Mouse (Mus musculus): ENCODE measurements around the gene Axl. TPM values are rescaled to one million over a fixed set of nuclear protein-coding genes. Genes with fewer than 3 reads are reported as not detected.

The Axl gene
- polyA plus RNA-seq, 1 experiment from 2014 or later = 83.7 TPM

DNA sequence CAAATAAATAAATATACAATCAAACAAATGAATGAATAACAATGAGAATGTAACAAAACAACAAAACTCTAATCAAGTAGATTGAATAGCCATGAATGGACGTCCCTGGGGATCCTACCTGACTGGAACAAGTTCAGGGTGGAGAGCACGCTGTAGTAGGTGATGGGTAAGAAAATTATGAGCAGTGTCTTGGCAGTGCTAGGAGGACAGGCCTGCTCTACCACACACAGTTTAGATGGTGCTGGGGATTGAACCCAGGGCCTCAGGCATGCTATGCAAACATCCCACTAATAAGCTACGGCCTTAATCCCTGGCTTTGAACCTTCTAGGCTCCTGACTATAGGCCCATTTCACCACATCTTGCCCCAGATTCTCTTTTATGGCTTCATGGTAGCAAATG, 71.0 kb downstream of the Axl start:
- Histone ChIP-seq H3K9ac (no peak overlapping the region), H3K27ac (no peak overlapping the region), H3K4me3 (replicated peaks) (no peak overlapping the region), H3K36me3 (peaks cover 47% of the 10 kb centered on the region), H3K4me2 (peak overlapping the region; percentile 75; the same call in 1 of the 2 replicates), H3K27me3 (replicated peaks) (no peaks in the 10 kb centered on the region), H3K9me3 (no peaks in the 10 kb centered on the region), H3K4me1 (peaks cover 16% of the 10 kb centered on the region)
- no peak for ATAC-seq (ENCODE audit: insufficient read depth, low FRiP score, low read depth)
- 84% methylated on average over 3 of the region's 3 CpGs for WGBS

GRCm38 (mm10) chr7:25715731-25716271, 72.7 kb downstream of the Axl start:
- Histone ChIP-seq H3K36me3 (peaks cover 36% of the 10 kb centered on the region), H3K4me1 (peaks cover 29% of the 10 kb centered on the region)

GRCm38 (mm10) chr7:25714581-25714980, 73.9 kb downstream of the Axl start:
- no peak overlapping the region for H3K4me2 ChIP-seq
- H3K9ac ChIP-seq = no peak overlapping the region
- WGBS = 89% methylated on average over 8 of the region's 8 CpGs
- no peaks in the 10 kb centered on the region for H3K27me3 ChIP-seq (replicated peaks)
- no peak overlapping the region for H3K4me3 ChIP-seq (replicated peaks)
- H3K9me3 ChIP-seq = no peaks in the 10 kb centered on the region
- peaks cover 28% of the 10 kb centered on the region for H3K36me3 ChIP-seq
- no peak overlapping the region for H3K27ac ChIP-seq
- ATAC-seq (ENCODE audit: insufficient read depth, low FRiP score, low read depth) = no peak
- H3K4me1 ChIP-seq = peaks cover 36% of the 10 kb centered on the region

More at GRCm38 (mm10) chr7:25715731-25716271, 72.7 kb downstream of the Axl start:
- 96% methylated on average over 22 of the region's 22 CpGs for WGBS
- H3K9ac ChIP-seq = no peak overlapping the region
- no peaks in the 10 kb centered on the region for H3K27me3 ChIP-seq (replicated peaks)
- no peak overlapping the region for H3K27ac ChIP-seq
- H3K4me3 ChIP-seq (replicated peaks) = no peak overlapping the region
- H3K9me3 ChIP-seq = no peaks in the 10 kb centered on the region
- no peak for ATAC-seq (ENCODE audit: insufficient read depth, low FRiP score, low read depth)
- no peak overlapping the region for H3K4me2 ChIP-seq

- no peak overlapping the region for H3K9ac ChIP-seq
- H3K9me3 ChIP-seq = no peaks in the 10 kb centered on the region
- 79% methylated on average over 9 of the region's 9 CpGs for WGBS
- H3K4me2 ChIP-seq = no peak overlapping the region
- no peak overlapping the region for H3K4me3 ChIP-seq (replicated peaks)
- no peak for ATAC-seq (ENCODE audit: insufficient read depth, low FRiP score, low read depth)
- H3K36me3 ChIP-seq = peaks cover 28% of the 10 kb centered on the region
- H3K27me3 ChIP-seq (replicated peaks) = no peaks in the 10 kb centered on the region
- H3K27ac ChIP-seq = no peak overlapping the region
- peaks cover 33% of the 10 kb centered on the region for H3K4me1 ChIP-seq
These were observed 75.7 kb downstream of the Axl start for GRCm38 (mm10) chr7:25712801-25713200.

DNA sequence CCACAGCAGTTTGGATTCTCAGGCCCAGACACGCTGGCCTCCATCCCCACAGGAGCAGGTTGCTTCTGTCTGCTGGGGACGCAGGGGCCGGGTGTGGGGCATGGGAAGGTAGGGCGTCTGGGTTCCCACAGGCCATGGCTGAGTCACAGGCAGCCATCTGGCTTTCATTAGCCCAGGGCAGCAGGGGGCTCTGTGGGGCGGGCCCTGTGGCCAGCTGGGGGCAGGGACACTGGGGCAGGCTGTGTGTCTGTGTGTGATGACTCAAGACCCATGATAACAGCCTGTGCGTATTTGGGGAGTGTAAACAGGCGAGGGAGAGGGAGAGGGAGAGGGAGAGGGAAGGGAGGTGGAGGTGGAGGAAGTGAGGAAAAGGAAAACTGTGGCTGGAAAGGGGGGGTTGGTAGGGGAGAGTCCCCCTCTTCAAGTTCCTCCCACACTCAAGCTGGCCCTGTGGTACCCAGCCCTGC, 76.7 kb downstream of the Axl start:
- Histone ChIP-seq H3K9me3 (no peaks in the 10 kb centered on the region), H3K4me2 (no peak overlapping the region; the same call in 1 of the 2 replicates), H3K4me3 (replicated peaks) (no peak overlapping the region), H3K27ac (0 out of 2 replicates have a peak overlapping the region, but pooled peaks have one; percentile 9), H3K9ac (no peak overlapping the region), H3K4me1 (peaks cover 39% of the 10 kb centered on the region), H3K36me3 (peaks cover 27% of the 10 kb centered on the region), H3K27me3 (replicated peaks) (no peaks in the 10 kb centered on the region)
- ATAC-seq (ENCODE audit: insufficient read depth, low FRiP score, low read depth) = peak; percentile 29
- WGBS = 20% methylated on average over 7 of the region's 7 CpGs

DNA sequence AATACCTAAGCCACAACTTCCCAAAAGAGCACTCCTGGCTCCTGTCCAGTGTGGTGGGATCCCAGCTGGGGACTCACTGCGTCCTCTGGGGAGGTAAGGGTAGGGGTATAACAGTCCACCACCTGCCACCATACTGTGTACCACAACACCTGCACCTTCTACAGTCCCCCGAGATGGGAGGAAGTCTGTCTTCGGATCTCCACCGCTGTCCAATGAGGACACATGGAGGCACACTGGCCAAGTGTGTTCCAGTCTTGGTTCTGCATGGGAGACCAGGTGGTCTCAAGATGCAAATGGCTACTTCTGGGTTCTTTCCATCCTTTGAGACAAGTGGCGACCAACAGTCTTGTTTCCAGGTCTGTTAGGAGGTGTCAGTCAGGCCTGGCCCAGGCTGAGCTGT, 77.3 kb downstream of the Axl start:
- peak overlapping the region; percentile 5; the same call in 1 of the 2 replicates for H3K27ac ChIP-seq
- H3K4me3 ChIP-seq (replicated peaks) = no peak overlapping the region
- no peaks in the 10 kb centered on the region for H3K27me3 ChIP-seq (replicated peaks)
- H3K4me2 ChIP-seq = no peak overlapping the region
- ATAC-seq (ENCODE audit: insufficient read depth, low FRiP score, low read depth) = no peak
- no peak overlapping the region for H3K9ac ChIP-seq
- peaks cover 45% of the 10 kb centered on the region for H3K4me1 ChIP-seq
- no peaks in the 10 kb centered on the region for H3K9me3 ChIP-seq
- H3K36me3 ChIP-seq = peaks cover 25% of the 10 kb centered on the region
- 67% methylated on average over 5 of the region's 5 CpGs for WGBS

DNA sequence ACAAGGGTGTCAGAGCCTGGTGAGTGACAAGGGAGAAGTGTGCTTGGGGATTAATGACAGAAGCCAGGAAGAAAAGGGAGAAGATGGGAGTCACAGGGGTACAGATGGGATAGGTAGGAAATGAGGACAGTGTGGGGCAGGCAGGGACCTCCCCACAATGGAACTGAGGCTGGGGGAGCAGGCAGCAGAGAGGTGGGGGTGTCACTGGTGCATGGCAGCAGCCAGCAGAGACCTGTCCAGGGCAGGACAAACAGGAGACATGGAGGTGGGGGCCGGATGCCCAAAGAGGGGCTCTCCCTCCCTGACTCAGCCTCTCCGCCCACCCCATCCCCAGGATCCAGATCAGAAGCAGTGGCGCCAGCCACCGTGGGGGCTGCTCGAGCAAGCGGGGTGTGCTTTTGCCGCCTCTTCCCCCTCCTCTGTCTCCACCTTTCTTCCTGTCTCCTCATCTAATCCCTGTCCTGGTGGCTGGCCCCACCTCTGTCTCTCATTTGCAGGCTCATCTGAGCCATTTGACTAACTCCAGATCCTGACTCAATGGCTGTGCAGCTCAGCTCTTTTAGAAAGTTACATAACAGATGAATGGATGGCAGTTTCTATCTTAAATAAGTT, 77.9 kb downstream of the Axl start:
- H3K27me3 ChIP-seq (replicated peaks) = no peaks in the 10 kb centered on the region
- 10% methylated on average over 7 of the region's 7 CpGs for WGBS
- peak; percentile 1; the same call in 1 of the 2 replicates for ATAC-seq (ENCODE audit: insufficient read depth, low FRiP score, low read depth)
- H3K27ac ChIP-seq = peak overlapping the region; percentile 5; the same call in 1 of the 2 replicates
- no peak overlapping the region for H3K9ac ChIP-seq
- peaks cover 50% of the 10 kb centered on the region for H3K4me1 ChIP-seq
- H3K4me2 ChIP-seq = no peak overlapping the region; the same call in 1 of the 2 replicates
- peaks cover 22% of the 10 kb centered on the region for H3K36me3 ChIP-seq
- no peaks in the 10 kb centered on the region for H3K9me3 ChIP-seq
- no peak overlapping the region for H3K4me3 ChIP-seq (replicated peaks)

- 12% methylated on average over 12 of the region's 12 CpGs for WGBS
- H3K9ac ChIP-seq = no peak overlapping the region
- no peaks in the 10 kb centered on the region for H3K27me3 ChIP-seq (replicated peaks)
- no peak overlapping the region for H3K4me3 ChIP-seq (replicated peaks)
- no peak overlapping the region for H3K27ac ChIP-seq
- peak overlapping the region; percentile 24; the same call in 1 of the 2 replicates for H3K4me2 ChIP-seq
- no peaks in the 10 kb centered on the region for H3K9me3 ChIP-seq
- ATAC-seq (ENCODE audit: insufficient read depth, low FRiP score, low read depth) = no peak
- H3K36me3 ChIP-seq = peaks cover 17% of the 10 kb centered on the region
- peaks cover 57% of the 10 kb centered on the region for H3K4me1 ChIP-seq
These were observed 78.5 kb downstream of the Axl start for GRCm38 (mm10) chr7:25709961-25710360.

- no peak overlapping the region for H3K4me3 ChIP-seq (replicated peaks)
- H3K4me1 ChIP-seq = peaks cover 65% of the 10 kb centered on the region
- H3K27ac ChIP-seq = peak overlapping the region; percentile 48
- WGBS = 34% methylated on average over 15 of the region's 15 CpGs
- no peak overlapping the region for H3K9ac ChIP-seq
- H3K27me3 ChIP-seq (replicated peaks) = no peaks in the 10 kb centered on the region
- H3K9me3 ChIP-seq = no peaks in the 10 kb centered on the region
- no peak overlapping the region for H3K4me2 ChIP-seq
- no peaks in the 10 kb centered on the region for H3K36me3 ChIP-seq
- no peak for ATAC-seq (ENCODE audit: insufficient read depth, low FRiP score, low read depth)
These were observed 80.8 kb downstream of the Axl start for GRCm38 (mm10) chr7:25707581-25708292.

Small RNA genes lying within 50 kb of the gene (microRNA-seq; reads per million reads assigned to microRNA genes)
- gene Gm24865 = not detected

Other genes starting within 250 kb of the Axl start
- gene Ceacam2, start 248.8 kb downstream of the Axl start, polyA plus RNA-seq (2015; fragmentation: Nextera tagmentation; extraction: Ambion mirVana) = not detected in 2 replicates
- gene Erich4, start 172.8 kb downstream of the Axl start, polyA plus RNA-seq (2015; fragmentation: Nextera tagmentation; extraction: Ambion mirVana) = 3.2 and 3.9 TPM in 2 replicates
- 33.0 and 38.0 TPM in 2 replicates for gene Dmac2, start 169.3 kb downstream of the Axl start, polyA plus RNA-seq (2015; fragmentation: Nextera tagmentation; extraction: Ambion mirVana)
- gene B3gnt8, start 162.1 kb downstream of the Axl start, polyA plus RNA-seq (2015; fragmentation: Nextera tagmentation; extraction: Ambion mirVana) = 11.3 and 12.3 TPM in 2 replicates
- gene Bckdha, start 129.7 kb downstream of the Axl start, polyA plus RNA-seq (2015; fragmentation: Nextera tagmentation; extraction: Ambion mirVana) = 54.5 and 56.8 TPM in 2 replicates
- 71.8 and 79.8 TPM in 2 replicates for gene Exosc5, start 129.5 kb downstream of the Axl start, polyA plus RNA-seq (2015; fragmentation: Nextera tagmentation; extraction: Ambion mirVana)
- gene Tmem91, start 113.5 kb downstream of the Axl start, polyA plus RNA-seq (2015; fragmentation: Nextera tagmentation; extraction: Ambion mirVana) = 3.0 and 4.0 TPM in 2 replicates
- 23.2 and 25.3 TPM in 2 replicates for gene B9d2, start 107.9 kb downstream of the Axl start, polyA plus RNA-seq (2015; fragmentation: Nextera tagmentation; extraction: Ambion mirVana)
- 3.9 and 4.1 TPM in 2 replicates for gene Tgfb1, start 101.7 kb downstream of the Axl start, polyA plus RNA-seq (2015; fragmentation: Nextera tagmentation; extraction: Ambion mirVana)
- 16.9 and 19.6 TPM in 2 replicates for gene Ccdc97, start 69.6 kb downstream of the Axl start, polyA plus RNA-seq (2015; fragmentation: Nextera tagmentation; extraction: Ambion mirVana)
- 49.0 and 54.2 TPM in 2 replicates for gene Hnrnpul1, start 33.9 kb downstream of the Axl start, polyA plus RNA-seq (2015; fragmentation: Nextera tagmentation; extraction: Ambion mirVana)
- gene Cyp2s1, start 28.2 kb upstream of the Axl start, polyA plus RNA-seq (2015; fragmentation: Nextera tagmentation; extraction: Ambion mirVana) = 35.3 and 35.6 TPM in 2 replicates
- gene Cyp2b10, start 108.9 kb upstream of the Axl start, polyA plus RNA-seq (2015; fragmentation: Nextera tagmentation; extraction: Ambion mirVana) = not detected in 2 replicates